Mouse (Mus musculus) heart, postnatal 0 days (tissue): Measurements from ENCODE around the gene Ankrd28.

Experiments used
- CTCF ChIP-seq: IDR thresholded peaks from 2 replicates; pipeline ENCODE4 v1.5.1; 2016; ENCODE audit warnings: antibody characterized with exemption, control low read depth, low read depth
- EP300 ChIP-seq: IDR thresholded peaks from 2 replicates; pipeline ENCODE4 v1.6.1; 2016; ENCODE audit warnings: antibody characterized with exemption, low read depth

DNA sequence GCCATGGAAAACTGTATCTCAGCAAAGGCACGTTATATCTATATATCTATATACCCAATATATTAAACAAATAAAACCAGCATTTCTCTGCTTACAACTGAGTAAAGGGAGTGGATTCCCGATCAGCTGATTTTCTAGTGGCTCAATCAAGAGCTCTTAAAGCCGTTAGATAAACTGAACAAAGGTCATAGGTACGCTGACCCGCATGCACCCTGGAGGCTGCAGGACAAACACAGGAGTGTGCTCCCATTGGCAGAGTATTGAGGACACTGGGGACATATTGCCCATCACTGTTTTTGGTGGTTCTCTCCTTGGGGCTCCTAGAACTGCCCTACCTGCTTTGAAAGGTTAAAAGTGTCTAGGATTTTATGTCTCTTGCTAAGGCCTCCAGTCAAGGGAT is 40.0 kb upstream of the Ankrd28 start:
- TF ChIP-seq CTCF, result no peak
- no peak for TF ChIP-seq EP300
